Mouse (Mus musculus) cortical plate, adult 2 months (tissue): ENCODE results near the gene Akap11.

Source experiments
- CTCF ChIP-seq: fragments of 200-500 bp; IDR thresholded peaks from 2 replicates; pipeline ENCODE4 v1.5.1; 2011; ENCODE audit warnings: mild to moderate bottlenecking, control low read depth, low read length; ENCODE audit not compliant: insufficient read depth; ENCODE audit errors: extremely low read depth
- POLR2A ChIP-seq: fragments of 200-500 bp; IDR thresholded peaks from 2 replicates; pipeline ENCODE4 v1.6.1; 2011; ENCODE audit warnings: mild to moderate bottlenecking, low read length, control low read depth; ENCODE audit not compliant: insufficient read depth; ENCODE audit errors: extremely low read depth

DNA sequence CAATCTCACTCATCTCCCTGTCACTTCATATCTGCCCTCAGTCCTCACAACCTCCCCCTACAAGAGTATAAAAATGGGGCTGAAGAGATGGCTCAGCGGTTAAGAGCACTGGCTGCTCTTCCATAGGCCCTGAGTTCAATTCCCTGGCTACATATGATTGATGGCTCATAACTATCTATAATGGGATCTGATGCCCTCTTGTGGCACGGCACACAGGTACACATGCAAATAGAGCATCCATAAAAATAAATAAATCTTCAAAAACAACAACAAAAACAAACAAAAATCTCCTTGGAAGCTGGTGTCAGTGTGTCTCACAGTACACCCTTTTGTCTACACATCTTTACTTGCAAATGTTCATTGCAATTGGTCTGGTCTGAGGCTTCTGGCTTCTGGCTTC is 11.5 kb downstream of the Akap11 start:
- TF ChIP-seq CTCF (no peak), POLR2A (no peak)
